In genomic region chr2:62630446-62630845, GRCm38 (mm10) we compare ENCODE assay signal across 8 mouse cellular contexts. TPM values are rescaled to one million over a fixed set of nuclear protein-coding genes. Genes with fewer than 3 reads are reported as not detected.
A peak's percentile ranks its signal among the peaks of the same experiment; 100 is the strongest.
DNase-seq lines count a peak whose midpoint lies in the region; ATAC-seq and TF ChIP-seq lines count a peak whose summit lies in the region.

No protein-coding gene starts in this region.

- TF ChIP-seq RAD21 in MEL (IDR thresholded peaks at IDR 0.05; ENCODE audit: low read depth, low read length) = peak; percentile 71

- H3K9me3 ChIP-seq in MEL (replicated peaks; ENCODE audit: insufficient read depth, low read length) = no peaks in the 10 kb centered on the region
- no peaks in the 10 kb centered on the region for H3K9me3 ChIP-seq in forebrain, postnatal 0 days (ENCODE audit: low read length)
- H3K9me3 ChIP-seq in lung, embryonic 14.5 days (ENCODE audit: low read depth, low read length) = no peaks in the 10 kb centered on the region

- H3K79me2 ChIP-seq in MEL (ENCODE audit: control insufficient read depth, insufficient read depth, low read length, poor library complexity) = no peaks in the 10 kb centered on the region

- peak; percentile 43 for ATAC-seq in forebrain, postnatal 0 days
- peak; percentile 49; the same call in 1 of the 2 replicates for ATAC-seq in lung, embryonic 14.5 days (ENCODE audit: insufficient read depth)

- H3K27me3 ChIP-seq in MEL (ENCODE audit: control insufficient read depth in 1 of 2, insufficient read depth in 2 of 2, low read length in 2 of 2) = no peaks in the 10 kb centered on the region
- H3K27me3 ChIP-seq in forebrain, postnatal 0 days (ENCODE audit: insufficient read depth, low read length) = no peaks in the 10 kb centered on the region
- H3K27me3 ChIP-seq in lung, embryonic 14.5 days (ENCODE audit: insufficient read depth, low read length) = no peaks in the 10 kb centered on the region

- peak; percentile 41 to 60 for DNase-seq in heart, postnatal 10 days
- no peak for DNase-seq in heart, postnatal 36 days
- DNase-seq in 416B (ENCODE audit: low read depth) (peak; percentile 87), MEL (ENCODE audit: low read depth, low spot score) (peak; percentile 81)
- DNase-seq in forebrain, postnatal 0 days = peak; percentile 78
- peak; percentile 82 for DNase-seq in lung, embryonic 14.5 days
- DNase-seq in spleen, postnatal 10 days (ENCODE audit: low spot score in 2 of 2) = no peak
- DNase-seq in gastrocnemius, postnatal 36 days = no peak

- TF ChIP-seq POLR2A in MEL (IDR thresholded peaks at IDR 0.05; ENCODE audit: control insufficient read depth in 1 of 2, insufficient read depth in 1 of 2, low read depth in 1 of 2, low read length in 2 of 2, poor library complexity in 1 of 2) = no peak

- intact Hi-C loops in heart, postnatal 10 days (cut with DNase I) = loop anchor here (2.0 kb wide), 1 partner anchor 284 kb away; no protein-coding TSS in a partner anchor
- intact Hi-C loops in heart, postnatal 36 days (cut with DNase I) = no loop called here
- intact Hi-C loops in gastrocnemius, postnatal 36 days (cut with DNase I) = loop anchor here (10.0 kb wide), 1 partner anchor 166 kb away; no protein-coding TSS in a partner anchor

- no peak overlapping the region for H3K4me3 ChIP-seq in MEL (ENCODE audit: control insufficient read depth in 1 of 2, insufficient read depth in 1 of 2, low read depth in 2 of 2, low read length in 2 of 2)
- no peak overlapping the region for H3K4me3 ChIP-seq in forebrain, postnatal 0 days (ENCODE audit: low read depth, low read length)
- H3K4me3 ChIP-seq in lung, embryonic 14.5 days (ENCODE audit: low read depth, low read length) = no peak overlapping the region

- H3K4me2 ChIP-seq in forebrain, postnatal 0 days (ENCODE audit: low read depth) = no peak overlapping the region
- H3K4me2 ChIP-seq in lung, embryonic 14.5 days = no peak overlapping the region

- no peak overlapping the region for H3K27ac ChIP-seq in MEL (ENCODE audit: control insufficient read depth, low read depth, low read length)
- H3K27ac ChIP-seq in forebrain, postnatal 0 days (ENCODE audit: low read depth, low read length) = no peak overlapping the region
- no peak overlapping the region for H3K27ac ChIP-seq in lung, embryonic 14.5 days (ENCODE audit: low read depth)

- no peak for TF ChIP-seq EP300 in MEL (IDR thresholded peaks at IDR 0.05; ENCODE audit: low read depth in 1 of 2, low read length in 2 of 2)

- WGBS in forebrain, postnatal 0 days = 19% methylated on average over 6 of the region's 6 CpGs
- 13% methylated on average over 6 of the region's 6 CpGs for WGBS in lung, embryonic 14.5 days

- H3K36me3 ChIP-seq in MEL (ENCODE audit: control insufficient read depth in 1 of 2, insufficient read depth in 2 of 2, low read length in 2 of 2) = peaks cover 8 to 11% of the 10 kb centered on the region in 2 experiments; a peak in 3 of 4 replicates
- no peaks in the 10 kb centered on the region for H3K36me3 ChIP-seq in forebrain, postnatal 0 days (ENCODE audit: insufficient read depth)
- no peaks in the 10 kb centered on the region for H3K36me3 ChIP-seq in lung, embryonic 14.5 days (ENCODE audit: insufficient read depth)

- 0 out of 2 replicates have a peak overlapping the region, but pooled peaks have one; percentile 14 for H3K9ac ChIP-seq in MEL (ENCODE audit: control insufficient read depth, low read depth, low read length, poor library complexity, severe bottlenecking)
- H3K9ac ChIP-seq in forebrain, postnatal 0 days = no peak overlapping the region
- H3K9ac ChIP-seq in lung, embryonic 14.5 days = no peak overlapping the region

- TF ChIP-seq CTCF in MEL (IDR thresholded peaks at IDR 0.05 in 2 of 3, conservative IDR thresholded peaks at IDR 0.05 in 1 of 3; ENCODE audit: control insufficient read depth in 1 of 3, insufficient read depth in 1 of 3, low read depth in 2 of 3, low read length in 3 of 3, poor library complexity in 1 of 3, severe bottlenecking in 1 of 3) = peak; percentile 20 to 73 (median 40); a peak in 3 of 6 replicates
- TF ChIP-seq CTCF in forebrain, postnatal 0 days (IDR thresholded peaks at IDR 0.05; ENCODE audit: low read depth) = peak; percentile 68
- peak; percentile 67 for TF ChIP-seq CTCF in lung, embryonic 14.5 days (IDR thresholded peaks at IDR 0.05; ENCODE audit: low read depth)

- H3K4me1 ChIP-seq in MEL (ENCODE audit: control insufficient read depth in 1 of 2, insufficient read depth in 2 of 2, low read length in 2 of 2) = peaks cover 0 to 14% of the 10 kb centered on the region in 2 experiments; a peak in 2 of 4 replicates
- no peaks in the 10 kb centered on the region for H3K4me1 ChIP-seq in forebrain, postnatal 0 days (ENCODE audit: insufficient read depth)
- H3K4me1 ChIP-seq in lung, embryonic 14.5 days (ENCODE audit: insufficient read depth) = no peaks in the 10 kb centered on the region

TF ChIP-seq in MEL, 35 proteins besides CTCF, POLR2A, EP300 and RAD21:
- TF ChIP-seq SMC3 (IDR thresholded peaks at IDR 0.05; ENCODE audit: low read depth, low read length) = peak; percentile 66
- TF ChIP-seq TBP (IDR thresholded peaks at IDR 0.05; ENCODE audit: low read depth, low read length) = no peak
- TF ChIP-seq USF2 (IDR thresholded peaks at IDR 0.05; ENCODE audit: borderline replicate concordance in 1 of 2, insufficient read depth in 1 of 2, low read depth in 1 of 2, low read length in 2 of 2) = no peak
- TF ChIP-seq POLR2AphosphoS5 (IDR thresholded peaks at IDR 0.05; ENCODE audit: borderline replicate concordance, low read depth, low read length) = no peak
- TF ChIP-seq TAL1 (IDR thresholded peaks at IDR 0.05; ENCODE audit: low read length) = no peak
- peak; percentile 58; the same call in 1 of the 2 replicates for TF ChIP-seq MYC (IDR thresholded peaks at IDR 0.05; ENCODE audit: low read depth, low read length)
- TF ChIP-seq MEF2A (IDR thresholded peaks at IDR 0.05; ENCODE audit: extremely low read depth, insufficient replicate concordance, low read depth, low read length, poor library complexity, severe bottlenecking) = no peak
- TF ChIP-seq GABPA (IDR thresholded peaks at IDR 0.05; ENCODE audit: low read depth, low read length) = no peak
- no peak for TF ChIP-seq ZNF384 (IDR thresholded peaks at IDR 0.05; ENCODE audit: low read depth, low read length)
- no peak for TF ChIP-seq HCFC1 (IDR thresholded peaks at IDR 0.05; ENCODE audit: low read depth, low read length)
- peak; percentile 38; the same call in 1 of the 2 replicates for TF ChIP-seq MXI1 (IDR thresholded peaks at IDR 0.05; ENCODE audit: low read depth, low read length)
- peak; percentile 46; the same call in 1 of the 2 replicates for TF ChIP-seq MAX (IDR thresholded peaks at IDR 0.05; ENCODE audit: low read length)
- no peak for TF ChIP-seq E2F4 (IDR thresholded peaks at IDR 0.05; ENCODE audit: borderline replicate concordance, low read depth, low read length)
- TF ChIP-seq NELFE (IDR thresholded peaks at IDR 0.05; ENCODE audit: low read depth, low read length) = no peak
- peak; percentile 74 for TF ChIP-seq SIN3A (IDR thresholded peaks at IDR 0.05; ENCODE audit: low read length)
- TF ChIP-seq JUND (IDR thresholded peaks at IDR 0.05; ENCODE audit: low read depth, low read length) = no peak; the same call in 1 of the 2 replicates
- TF ChIP-seq ZC3H11A (IDR thresholded peaks at IDR 0.05; ENCODE audit: low read depth, low read length) = peak; percentile 58
- peak; percentile 77 for TF ChIP-seq ELF1 (IDR thresholded peaks at IDR 0.05; ENCODE audit: low read depth, low read length)

RNA-seq across cellular contexts. Expression of gene Ifih1, which starts 15.6 kb away (rescaled TPM):
- 1 to 10 TPM; 3.9 to 5.5 TPM for total RNA-seq in heart, postnatal 10 days (2021)
- 1 to 10 TPM; 6.1 to 8.6 TPM for total RNA-seq in heart, postnatal 36 days (2021)
- 11.4 and 12.8 TPM in 2 replicates for total RNA-seq in MEL (2012; rRNA removed)
- 10 to 100 TPM; 41.5 to 71.9 TPM for polyA plus RNA-seq in MEL (2012; ENCODE audit: insufficient read depth in 1 of 2, insufficient read length in 2 of 2, low read depth in 1 of 2, low replicate concordance in 2 of 2, missing spikeins in 1 of 2)
- 1.5 and 2.9 TPM in 2 replicates for total RNA-seq in forebrain, postnatal 0 days (2014; rRNA removed)
- 1.4 and 1.7 TPM in 2 replicates for polyA plus RNA-seq in forebrain, postnatal 0 days (2015; fragmentation: Nextera tagmentation; extraction: Ambion mirVana)
- 1.5 TPM in 2 replicates for polyA plus RNA-seq in lung, embryonic 14.5 days (2014; fragmentation: Nextera tagmentation; extraction: Ambion mirVana)
- total RNA-seq in gastrocnemius, postnatal 36 days (2021) = 1 to 10 TPM; 2.6 to 3.3 TPM

RNA-seq across cellular contexts. Expression of gene Gca, which starts 33.6 kb away (rescaled TPM):
- total RNA-seq in heart, postnatal 10 days (2021) = 10 to 100 TPM; 28.7 to 41.1 TPM
- 10 to 100 TPM; 26.4 to 29.9 TPM for total RNA-seq in heart, postnatal 36 days (2021)
- total RNA-seq in MEL (2012; rRNA removed) = 6.2 and 9.0 TPM in 2 replicates
- polyA plus RNA-seq in MEL (2012; ENCODE audit: insufficient read depth in 1 of 2, insufficient read length in 2 of 2, low read depth in 1 of 2, low replicate concordance in 2 of 2, missing spikeins in 1 of 2) = 10 to 100 TPM in 1 of 2 experiments, not detected in 1; 17.9 TPM
- 0.85 and 1.5 TPM in 2 replicates for total RNA-seq in forebrain, postnatal 0 days (2014; rRNA removed)
- 2.2 and 4.2 TPM in 2 replicates for polyA plus RNA-seq in forebrain, postnatal 0 days (2015; fragmentation: Nextera tagmentation; extraction: Ambion mirVana)
- 5.5 and 7.2 TPM in 2 replicates for polyA plus RNA-seq in lung, embryonic 14.5 days (2014; fragmentation: Nextera tagmentation; extraction: Ambion mirVana)
- total RNA-seq in gastrocnemius, postnatal 36 days (2021) = 1 to 10 TPM; 2.4 to 3.4 TPM

RNA-seq across cellular contexts. Expression of gene Fap, which starts 56.6 kb away (rescaled TPM):
- total RNA-seq in heart, postnatal 10 days (2021) = 10 to 100 TPM in 1 of 2 experiments, 1 to 10 TPM in 1; 9.1 to 10.4 TPM
- total RNA-seq in heart, postnatal 36 days (2021) = 1 to 10 TPM; 2.9 to 3.7 TPM
- 0.07 and 0.23 TPM in 2 replicates for total RNA-seq in MEL (2012; rRNA removed)
- polyA plus RNA-seq in MEL (2012; ENCODE audit: insufficient read depth in 1 of 2, insufficient read length in 2 of 2, low read depth in 1 of 2, low replicate concordance in 2 of 2, missing spikeins in 1 of 2) = under 1 TPM in 1 of 2 experiments, not detected in 1; 0.17 TPM
- total RNA-seq in forebrain, postnatal 0 days (2014; rRNA removed) = 1.5 and 3.3 TPM in 2 replicates
- polyA plus RNA-seq in forebrain, postnatal 0 days (2015; fragmentation: Nextera tagmentation; extraction: Ambion mirVana) = 0.86 and 1.1 TPM in 2 replicates
- 2.0 and 2.2 TPM in 2 replicates for polyA plus RNA-seq in lung, embryonic 14.5 days (2014; fragmentation: Nextera tagmentation; extraction: Ambion mirVana)
- 1 to 10 TPM; 5.9 to 7.7 TPM for total RNA-seq in gastrocnemius, postnatal 36 days (2021)

Comparison
In these comparisons a context has a peak if more than half of its experiments do, and no peak if none do; other contexts are left out.
1. DNase-seq: peak in heart, postnatal 10 days (2 of 2), 416B (single experiment), MEL (single experiment), forebrain, postnatal 0 days (single experiment) and lung, embryonic 14.5 days (single experiment); none in heart, postnatal 36 days (0 of 2), spleen, postnatal 10 days (0 of 2) and gastrocnemius, postnatal 36 days (0 of 2).
2. Peak in every context shown above with its lines, with median percentiles within 50 percentile points of each other: CTCF ChIP-seq.